Mouse (Mus musculus): ENCODE measurements at regions not wholly inside any gene's neighbourhood (a gene's known extent, or its start where the extent isn't known, plus 50 kb on each side); places are given as distances from the start of the nearest gene placed in this dataset.

DNA sequence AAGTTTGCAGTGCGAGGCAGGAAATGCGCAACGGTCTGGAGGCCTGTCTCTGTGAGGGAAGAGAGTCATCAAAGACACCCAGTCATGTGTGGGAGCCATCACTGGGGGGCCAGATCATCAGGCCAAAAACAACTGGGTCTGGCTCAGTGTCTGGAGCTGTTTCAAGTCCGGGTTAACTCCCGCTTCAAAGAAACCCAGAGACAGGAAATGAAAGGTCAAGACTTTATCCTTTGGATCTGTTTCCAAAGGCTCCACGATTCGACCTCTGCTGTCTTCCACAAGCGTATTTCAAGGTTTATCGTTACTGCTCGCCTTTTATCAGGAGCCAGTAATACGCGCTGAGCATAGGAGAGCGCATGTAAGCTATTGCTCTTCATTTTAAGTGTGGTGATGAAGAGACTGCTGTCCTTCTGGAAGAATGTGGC, 325.7 kb downstream of the Adamts20 start:
- TF ChIP-seq POLR2A (IDR thresholded peaks at IDR 0.05; ENCODE audit: borderline replicate concordance, extremely low read depth, insufficient read depth, insufficient read length, poor library complexity, severe bottlenecking) (no peak), CTCF (IDR thresholded peaks at IDR 0.05; ENCODE audit: borderline replicate concordance, extremely low read depth, insufficient read depth, insufficient read length) (no peak)

DNA sequence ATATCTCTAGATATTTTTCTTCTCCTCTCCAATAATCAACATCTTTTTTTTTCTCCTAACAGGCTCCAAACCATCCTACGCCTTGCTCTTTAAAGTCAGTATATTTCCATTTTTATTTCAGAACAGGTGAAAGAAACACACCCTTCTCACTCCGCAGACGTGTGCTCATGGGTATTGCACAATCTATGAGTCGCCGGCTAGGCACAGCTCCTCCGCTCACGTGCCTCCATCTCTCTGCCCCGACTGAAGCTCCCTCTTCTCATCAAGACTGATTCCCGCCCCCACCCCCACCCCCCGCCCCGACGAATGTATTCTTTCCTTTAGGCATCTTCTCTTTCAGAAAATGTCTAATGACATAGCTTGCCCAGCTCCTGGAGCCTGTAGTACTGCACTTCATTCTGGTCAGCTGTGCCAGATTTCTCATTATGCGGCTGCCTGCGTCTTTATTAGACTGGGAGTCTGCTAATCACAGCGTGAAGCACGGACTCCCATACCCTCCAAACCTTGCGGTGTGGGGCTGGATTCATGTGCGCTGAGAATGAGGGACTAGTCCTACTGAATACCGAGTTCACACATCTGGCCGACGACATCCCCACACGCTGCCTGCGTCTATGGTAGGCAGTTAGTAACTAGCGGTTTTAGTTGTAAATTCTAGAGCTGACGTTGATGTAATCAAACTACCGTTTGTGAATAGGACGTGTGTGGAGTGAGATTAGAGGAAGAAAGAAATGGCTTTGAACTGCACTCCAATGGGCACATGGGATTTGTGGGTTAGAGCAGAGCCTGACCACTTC, 327.9 kb downstream of the Adamts20 start:
- peak; percentile 79 for DNase-seq (ENCODE audit: low read depth)
- TF ChIP-seq POLR2A (IDR thresholded peaks at IDR 0.05; ENCODE audit: borderline replicate concordance, extremely low read depth, insufficient read depth, insufficient read length, poor library complexity, severe bottlenecking) (no peak), CTCF (IDR thresholded peaks at IDR 0.05; ENCODE audit: borderline replicate concordance, extremely low read depth, insufficient read depth, insufficient read length) (no peak)

More for the DNA sequence above, 325.7 kb downstream of the Adamts20 start:
- peak; percentile 48 for DNase-seq (ENCODE audit: low read depth)

DNA sequence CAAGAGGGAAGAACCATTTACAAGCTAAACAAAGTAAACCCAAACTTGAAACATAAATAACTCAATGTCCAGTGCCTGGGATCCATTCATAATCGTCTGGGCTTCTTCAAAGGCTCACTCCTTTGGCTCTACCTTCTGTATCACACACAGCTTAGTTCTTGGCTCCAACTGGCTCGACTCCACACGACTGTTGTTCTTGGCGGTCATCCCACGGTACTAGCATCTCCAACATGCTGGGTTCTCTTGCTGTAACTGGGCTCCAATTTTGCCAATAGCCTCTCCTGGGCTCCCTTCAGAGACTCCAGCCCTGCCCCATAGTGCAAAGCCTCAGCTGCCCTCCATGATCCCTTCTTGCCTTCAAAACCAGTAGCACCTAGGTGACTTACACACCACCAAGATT, 352.4 kb downstream of the Adamts20 start:
- peak; percentile 33 for DNase-seq (ENCODE audit: low read depth)
- TF ChIP-seq CTCF (IDR thresholded peaks at IDR 0.05; ENCODE audit: borderline replicate concordance, extremely low read depth, insufficient read depth, insufficient read length), result no peak
- TF ChIP-seq POLR2A (IDR thresholded peaks at IDR 0.05; ENCODE audit: borderline replicate concordance, extremely low read depth, insufficient read depth, insufficient read length, poor library complexity, severe bottlenecking), result no peak

DNA sequence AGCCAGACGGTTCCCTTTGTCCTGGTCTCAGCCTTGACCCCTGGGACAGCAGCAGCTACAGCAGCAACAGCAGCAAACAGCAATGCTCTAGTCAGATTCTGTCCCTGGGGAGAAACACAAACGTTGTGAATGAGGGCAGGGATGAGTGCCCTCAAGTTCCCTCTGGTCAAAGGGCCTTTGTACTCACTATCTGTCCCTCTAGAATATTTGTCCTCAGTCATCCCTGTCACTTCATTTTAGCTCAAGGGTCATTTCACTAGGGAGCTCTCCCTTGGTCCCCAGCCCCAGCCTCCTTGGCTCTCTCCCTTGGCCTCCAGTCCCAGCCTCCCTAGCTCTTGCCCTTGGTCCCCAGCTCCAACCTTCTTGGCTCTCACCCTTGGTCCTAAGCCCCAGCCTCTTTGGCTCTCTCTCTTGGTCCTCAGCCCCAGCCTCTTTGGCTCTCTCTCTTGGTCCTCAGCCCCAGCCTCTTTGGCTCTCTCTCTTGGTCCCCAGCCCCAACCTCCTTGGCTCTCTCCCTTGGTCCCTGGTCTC, 358.0 kb downstream of the Adamts20 start:
- no peak for DNase-seq (ENCODE audit: low read depth)
- TF ChIP-seq CTCF (IDR thresholded peaks at IDR 0.05; ENCODE audit: borderline replicate concordance, extremely low read depth, insufficient read depth, insufficient read length) (no peak), POLR2A (IDR thresholded peaks at IDR 0.05; ENCODE audit: borderline replicate concordance, extremely low read depth, insufficient read depth, insufficient read length, poor library complexity, severe bottlenecking) (no peak)

DNA sequence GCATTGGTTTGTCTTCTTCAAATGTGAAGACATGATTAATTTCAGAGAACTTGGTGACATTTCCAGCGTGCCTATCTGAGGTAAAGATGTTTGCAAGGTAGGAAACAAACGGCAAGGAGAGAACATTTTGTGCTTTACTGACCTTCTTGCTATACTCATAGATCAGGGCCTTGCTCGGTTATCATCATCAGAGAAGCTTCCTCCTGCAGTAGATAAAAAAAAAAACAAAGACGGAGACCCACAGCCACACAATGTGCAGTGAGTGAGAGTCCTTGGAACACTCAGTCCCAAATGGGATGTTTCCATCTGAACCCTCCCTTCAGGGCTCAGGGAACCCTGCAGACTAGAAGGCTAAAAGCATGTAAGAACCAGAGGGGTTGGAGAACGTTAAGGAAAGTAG, 374.6 kb downstream of the Adamts20 start:
- DNase-seq (ENCODE audit: low read depth), result no peak
- TF ChIP-seq CTCF (IDR thresholded peaks at IDR 0.05; ENCODE audit: borderline replicate concordance, extremely low read depth, insufficient read depth, insufficient read length) (no peak), POLR2A (IDR thresholded peaks at IDR 0.05; ENCODE audit: borderline replicate concordance, extremely low read depth, insufficient read depth, insufficient read length, poor library complexity, severe bottlenecking) (no peak)

DNA sequence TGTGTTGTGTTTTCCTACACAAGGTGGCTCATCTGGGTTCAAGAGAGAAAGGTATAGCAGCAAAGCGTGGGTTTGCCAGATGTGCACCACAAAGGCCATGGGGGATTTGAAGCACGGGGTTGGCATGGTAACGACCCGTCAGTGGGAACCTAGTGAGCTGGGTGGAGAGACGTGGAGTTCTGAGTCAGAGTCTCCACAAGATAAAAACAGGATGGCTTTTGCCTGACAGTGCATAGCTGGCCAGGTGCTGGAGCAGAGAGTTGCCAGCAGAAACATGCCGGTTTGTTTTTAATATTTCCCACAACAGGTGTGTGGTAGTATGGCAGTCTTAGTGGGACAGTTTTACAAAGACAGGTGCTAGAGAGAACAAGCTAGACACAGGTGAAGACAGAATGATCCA, 375.4 kb downstream of the Adamts20 start:
- peak; percentile 15 for DNase-seq (ENCODE audit: low read depth)
- TF ChIP-seq POLR2A (IDR thresholded peaks at IDR 0.05; ENCODE audit: borderline replicate concordance, extremely low read depth, insufficient read depth, insufficient read length, poor library complexity, severe bottlenecking) (no peak), CTCF (IDR thresholded peaks at IDR 0.05; ENCODE audit: borderline replicate concordance, extremely low read depth, insufficient read depth, insufficient read length) (no peak)

DNA sequence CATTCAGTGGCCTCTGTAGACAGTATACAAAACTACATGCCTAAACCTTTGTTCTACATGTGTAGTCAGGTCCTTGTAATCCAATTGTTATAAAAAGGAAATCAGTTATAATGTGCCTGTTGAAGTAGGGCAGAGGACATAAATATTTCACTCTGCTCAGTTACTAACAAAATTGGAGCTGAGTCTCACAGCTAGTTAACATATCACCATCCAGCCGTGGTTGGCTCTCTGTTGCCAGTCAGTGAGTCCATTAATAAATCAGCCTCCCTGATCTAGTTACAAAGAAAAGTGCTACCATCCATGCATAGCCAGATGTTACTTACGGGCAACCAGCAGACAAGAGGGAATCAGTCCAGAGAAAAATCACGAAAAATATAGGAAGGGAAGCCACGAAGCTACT, 382.8 kb downstream of the Adamts20 start:
- TF ChIP-seq POLR2A (IDR thresholded peaks at IDR 0.05; ENCODE audit: borderline replicate concordance, extremely low read depth, insufficient read depth, insufficient read length, poor library complexity, severe bottlenecking), result no peak
- TF ChIP-seq CTCF (IDR thresholded peaks at IDR 0.05; ENCODE audit: borderline replicate concordance, extremely low read depth, insufficient read depth, insufficient read length), result no peak
- DNase-seq (ENCODE audit: low read depth), result no peak

DNA sequence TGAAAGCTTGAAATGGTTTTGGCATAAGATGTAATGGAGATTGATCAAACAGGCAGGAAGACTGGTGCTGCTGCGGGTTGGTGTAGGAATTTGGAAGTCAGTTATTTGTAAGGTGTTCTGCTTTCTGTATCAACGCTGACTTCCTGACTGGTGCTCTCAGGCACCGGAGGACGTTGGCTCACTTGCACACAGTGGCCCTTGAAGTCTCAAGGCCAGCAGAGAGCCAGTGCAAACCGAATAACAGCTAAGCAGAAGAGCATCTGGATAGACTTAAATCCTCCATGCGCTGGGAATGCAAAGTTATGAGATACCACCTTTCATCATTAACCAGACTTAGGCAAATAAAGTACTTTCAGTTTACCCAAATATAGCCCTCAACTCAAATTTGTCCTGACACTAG, 388.2 kb downstream of the Adamts20 start:
- TF ChIP-seq POLR2A (IDR thresholded peaks at IDR 0.05; ENCODE audit: borderline replicate concordance, extremely low read depth, insufficient read depth, insufficient read length, poor library complexity, severe bottlenecking) (no peak), CTCF (IDR thresholded peaks at IDR 0.05; ENCODE audit: borderline replicate concordance, extremely low read depth, insufficient read depth, insufficient read length) (no peak)
- no peak for DNase-seq (ENCODE audit: low read depth)

DNA sequence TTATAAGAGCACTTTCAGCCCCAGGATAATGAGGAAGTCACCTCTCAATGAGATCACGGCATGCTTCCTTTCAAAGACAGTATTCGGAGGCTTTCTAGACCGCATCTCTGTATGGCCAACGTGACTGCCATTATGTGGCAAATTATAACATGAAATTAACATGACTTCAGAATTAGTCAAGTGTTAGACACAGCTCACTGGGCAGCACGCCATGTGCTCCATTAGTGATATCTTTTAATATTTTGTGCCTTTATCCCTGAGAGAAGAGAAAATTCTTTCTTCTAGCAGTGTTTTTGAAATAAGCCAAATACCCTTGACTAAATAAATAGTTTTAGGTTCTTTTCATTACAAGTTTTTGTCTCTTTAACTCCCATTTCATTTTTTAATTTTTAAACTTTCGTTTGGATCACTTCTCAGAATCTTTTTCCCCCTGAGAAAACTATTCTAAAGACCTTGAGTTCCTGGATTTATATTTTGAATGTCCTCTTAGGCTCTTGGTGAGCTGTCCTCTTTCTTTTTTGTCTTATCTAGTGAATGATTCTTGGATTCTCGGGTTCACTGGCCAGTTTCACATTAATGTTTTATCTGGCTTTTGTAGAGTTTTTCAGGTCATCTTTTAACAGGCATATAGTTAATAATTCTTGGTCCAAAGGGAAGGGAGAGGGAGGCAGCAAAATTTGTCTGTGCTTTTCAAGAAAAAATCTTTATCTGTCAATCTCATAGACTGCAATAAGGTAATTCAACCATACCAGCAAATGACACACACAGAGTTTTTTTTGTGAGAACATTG, 390.9 kb downstream of the Adamts20 start:
- TF ChIP-seq POLR2A (IDR thresholded peaks at IDR 0.05; ENCODE audit: borderline replicate concordance, extremely low read depth, insufficient read depth, insufficient read length, poor library complexity, severe bottlenecking), result no peak
- TF ChIP-seq CTCF (IDR thresholded peaks at IDR 0.05; ENCODE audit: borderline replicate concordance, extremely low read depth, insufficient read depth, insufficient read length), result no peak

DNA sequence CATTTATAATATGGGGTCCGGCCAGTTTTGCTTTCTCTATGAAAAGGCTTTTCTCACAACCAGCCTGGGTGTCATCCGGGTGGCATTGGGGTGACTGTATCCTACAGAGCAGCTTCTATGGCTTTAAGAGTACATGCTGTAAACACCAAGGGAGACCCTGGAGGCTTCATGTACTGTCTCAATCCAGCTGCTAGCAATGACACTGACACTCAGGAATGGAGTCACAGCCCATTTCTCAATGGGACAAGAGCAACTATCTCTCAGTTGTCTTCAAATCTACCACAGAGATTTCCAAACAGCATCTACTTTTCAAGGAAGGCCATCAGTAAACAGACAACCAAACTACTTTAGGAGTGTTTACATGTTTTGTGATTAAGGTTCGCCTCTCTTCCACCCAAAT, 397.5 kb downstream of the Adamts20 start:
- TF ChIP-seq POLR2A (IDR thresholded peaks at IDR 0.05; ENCODE audit: borderline replicate concordance, extremely low read depth, insufficient read depth, insufficient read length, poor library complexity, severe bottlenecking) (no peak), CTCF (IDR thresholded peaks at IDR 0.05; ENCODE audit: borderline replicate concordance, extremely low read depth, insufficient read depth, insufficient read length) (no peak)
- no peak for DNase-seq (ENCODE audit: low read depth)

More for the DNA sequence above, 390.9 kb downstream of the Adamts20 start:
- peak; percentile 50 for DNase-seq (ENCODE audit: low read depth)

DNA sequence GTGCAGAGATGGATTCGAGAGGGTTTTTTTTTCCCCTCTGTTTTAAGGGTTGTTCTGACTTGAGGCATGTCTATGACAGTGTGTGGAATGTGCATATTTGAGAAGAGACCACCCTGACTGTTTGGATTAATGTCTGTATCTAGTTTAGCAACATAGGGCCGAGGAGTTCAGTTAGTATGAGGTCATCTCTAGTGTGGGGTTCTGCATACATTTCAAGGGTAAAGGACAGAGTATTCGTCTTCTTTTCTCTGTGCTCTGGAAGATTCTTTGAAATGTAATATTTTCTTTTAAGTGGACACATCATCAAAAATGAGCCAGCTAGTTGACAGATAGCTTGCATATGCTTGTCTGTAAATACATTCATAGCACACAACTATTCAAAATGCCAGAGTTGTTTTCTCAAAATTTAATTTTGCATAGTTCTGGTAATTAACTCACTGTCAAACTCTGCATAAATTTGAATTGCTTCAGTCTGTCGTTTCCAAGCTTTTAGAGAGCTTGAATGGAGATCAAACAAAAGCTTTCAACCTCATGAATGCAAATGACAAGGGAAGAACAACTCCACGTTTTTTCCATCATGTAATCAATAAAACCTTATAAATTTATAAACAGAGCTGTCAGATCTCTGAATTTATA, 415.5 kb downstream of the Adamts20 start:
- TF ChIP-seq CTCF (IDR thresholded peaks at IDR 0.05; ENCODE audit: borderline replicate concordance, extremely low read depth, insufficient read depth, insufficient read length), result no peak
- no peak for TF ChIP-seq POLR2A (IDR thresholded peaks at IDR 0.05; ENCODE audit: borderline replicate concordance, extremely low read depth, insufficient read depth, insufficient read length, poor library complexity, severe bottlenecking)
- DNase-seq (ENCODE audit: low read depth), result peak; percentile 54
